Mouse (Mus musculus): Measurements from ENCODE around the gene Slc22a7. TPM values are rescaled to one million over a fixed set of nuclear protein-coding genes. Genes with fewer than 3 reads are reported as not detected.
A peak's percentile ranks its signal among the peaks of the same experiment; 100 is the strongest.

Slc22a7 gene
- total RNA-seq (2021) = not detected
- long read RNA-seq, experiment 1 = 0 reads
- long read RNA-seq, experiment 2 = 0 reads

- DNase-seq (ENCODE audit: low spot score in 2 of 2) = no peak
Measured at GRCm38 (mm10) chr17:46438298-46438873, at the start of gene Slc22a7. Gene Slc22a7, minus strand, starts transcription at chr17:46438457.

GRCm38 (mm10) chr17:46487431-46487830, 49.2 kb upstream of the Slc22a7 start, which contains the start of gene Ttbk1:
Gene Ttbk1, minus strand, starts transcription at chr17:46487675.
- no peak for DNase-seq (ENCODE audit: low spot score in 2 of 2)

- no peak for DNase-seq (ENCODE audit: low spot score in 2 of 2)
Measured at GRCm38 (mm10) chr17:46486995-46487394, 48.7 kb upstream of the Slc22a7 start.

- DNase-seq (ENCODE audit: low spot score in 2 of 2) = no peak
Measured at GRCm38 (mm10) chr17:46484461-46484875, 46.2 kb upstream of the Slc22a7 start.

- DNase-seq (ENCODE audit: low spot score in 2 of 2) = peak in 1 of 2 experiments; percentile 28
Measured at GRCm38 (mm10) chr17:46484021-46484431, 45.8 kb upstream of the Slc22a7 start.

- DNase-seq (ENCODE audit: low spot score in 2 of 2) = no peak
Measured at GRCm38 (mm10) chr17:46483561-46484001, 45.3 kb upstream of the Slc22a7 start.

GRCm38 (mm10) chr17:46477286-46477685, 39.0 kb upstream of the Slc22a7 start:
- DNase-seq (ENCODE audit: low spot score in 2 of 2) = no peak

- no peak for DNase-seq (ENCODE audit: low spot score in 2 of 2)
Measured at GRCm38 (mm10) chr17:46476601-46477000, 38.3 kb upstream of the Slc22a7 start.

GRCm38 (mm10) chr17:46467830-46468229, 29.6 kb upstream of the Slc22a7 start:
- no peak for DNase-seq (ENCODE audit: low spot score in 2 of 2)

GRCm38 (mm10) chr17:46462226-46462625, 24.0 kb upstream of the Slc22a7 start:
- DNase-seq (ENCODE audit: low spot score in 2 of 2) = no peak

- DNase-seq (ENCODE audit: low spot score in 2 of 2) = no peak
Measured at GRCm38 (mm10) chr17:46461347-46461746, 23.1 kb upstream of the Slc22a7 start.

- DNase-seq (ENCODE audit: low spot score in 2 of 2) = no peak
Measured at GRCm38 (mm10) chr17:46460673-46461072, 22.4 kb upstream of the Slc22a7 start.

- DNase-seq (ENCODE audit: low spot score in 2 of 2) = no peak
Measured at GRCm38 (mm10) chr17:46458439-46458838, 20.2 kb upstream of the Slc22a7 start.

- DNase-seq (ENCODE audit: low spot score in 2 of 2) = peak; percentile 29 to 59
Measured at GRCm38 (mm10) chr17:46457791-46458190, 19.5 kb upstream of the Slc22a7 start.

GRCm38 (mm10) chr17:46455110-46455691, 16.9 kb upstream of the Slc22a7 start:
- peak in 1 of 2 experiments; percentile 30 for DNase-seq (ENCODE audit: low spot score in 2 of 2)

GRCm38 (mm10) chr17:46454539-46454938, 16.3 kb upstream of the Slc22a7 start:
- DNase-seq (ENCODE audit: low spot score in 2 of 2) = no peak

- no peak for DNase-seq (ENCODE audit: low spot score in 2 of 2)
Measured at GRCm38 (mm10) chr17:46453970-46454411, 15.7 kb upstream of the Slc22a7 start.

- DNase-seq (ENCODE audit: low spot score in 2 of 2) = no peak
Measured at GRCm38 (mm10) chr17:46453302-46453948, 15.2 kb upstream of the Slc22a7 start.

GRCm38 (mm10) chr17:46452683-46453082, 14.4 kb upstream of the Slc22a7 start:
- no peak for DNase-seq (ENCODE audit: low spot score in 2 of 2)

- DNase-seq (ENCODE audit: low spot score in 2 of 2) = no peak
Measured at GRCm38 (mm10) chr17:46446264-46446663, 8.0 kb upstream of the Slc22a7 start.

- no peak for DNase-seq (ENCODE audit: low spot score in 2 of 2)
Measured at GRCm38 (mm10) chr17:46444839-46445579, 6.8 kb upstream of the Slc22a7 start.

Data from adrenal gland, adult 18-20 months (tissue).